Mouse (Mus musculus): ENCODE measurements around the gene Tgfbr3l.

Gene Tgfbr3l

DNA sequence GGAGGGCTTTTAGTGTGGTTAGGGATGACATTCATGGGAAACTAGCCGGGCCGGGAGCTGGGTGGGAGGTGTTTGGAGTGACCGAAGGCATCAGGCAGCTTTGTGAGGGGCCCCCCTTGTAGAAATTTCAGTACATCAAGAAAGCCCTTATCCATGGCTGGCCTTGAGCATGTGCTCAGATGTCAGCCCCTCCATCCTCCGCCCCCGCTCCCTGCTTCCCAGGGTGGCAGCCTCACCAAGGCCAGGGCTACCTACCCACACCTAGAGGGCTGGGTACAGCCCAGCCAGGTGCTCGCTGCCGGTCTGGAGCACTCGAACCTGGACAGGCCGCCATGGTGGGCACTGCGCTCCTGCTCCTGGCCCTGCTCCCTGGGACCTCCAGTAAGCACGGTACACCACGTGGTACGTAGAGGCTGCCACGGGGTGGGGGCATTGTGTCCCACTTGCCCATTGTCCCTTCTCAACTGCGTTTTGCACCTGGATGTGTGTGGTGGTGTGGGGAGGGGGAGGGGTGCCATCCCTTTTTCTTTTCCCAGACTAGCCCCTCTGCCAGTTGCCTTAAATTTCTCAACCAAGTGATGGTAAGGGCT, at the start of gene Tgfbr3l:
Gene Tgfbr3l (plus strand): TSS at position 264 of the 590 bp plus-strand sequence.
- DNase-seq = no peak

DNA sequence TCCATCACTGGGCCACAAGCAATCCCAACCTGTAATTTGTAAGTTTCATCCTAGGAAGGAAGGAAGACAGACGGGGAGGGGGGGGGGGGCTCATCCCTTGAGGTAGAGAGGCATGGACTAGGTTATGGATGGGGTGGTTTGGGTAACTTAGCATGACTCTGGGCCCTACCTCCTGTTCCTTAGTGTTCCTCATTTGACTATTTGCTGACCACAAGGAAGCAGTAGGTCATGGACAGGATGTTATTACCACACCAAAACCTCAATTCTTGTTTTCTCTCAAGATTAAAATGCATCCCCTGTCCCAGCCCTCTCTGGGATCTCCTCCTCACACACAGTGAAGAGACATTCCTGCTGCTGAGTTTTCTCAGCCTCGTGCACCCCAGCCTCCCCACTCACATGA, 46.7 kb upstream of the Tgfbr3l start:
- DNase-seq = no peak

DNA sequence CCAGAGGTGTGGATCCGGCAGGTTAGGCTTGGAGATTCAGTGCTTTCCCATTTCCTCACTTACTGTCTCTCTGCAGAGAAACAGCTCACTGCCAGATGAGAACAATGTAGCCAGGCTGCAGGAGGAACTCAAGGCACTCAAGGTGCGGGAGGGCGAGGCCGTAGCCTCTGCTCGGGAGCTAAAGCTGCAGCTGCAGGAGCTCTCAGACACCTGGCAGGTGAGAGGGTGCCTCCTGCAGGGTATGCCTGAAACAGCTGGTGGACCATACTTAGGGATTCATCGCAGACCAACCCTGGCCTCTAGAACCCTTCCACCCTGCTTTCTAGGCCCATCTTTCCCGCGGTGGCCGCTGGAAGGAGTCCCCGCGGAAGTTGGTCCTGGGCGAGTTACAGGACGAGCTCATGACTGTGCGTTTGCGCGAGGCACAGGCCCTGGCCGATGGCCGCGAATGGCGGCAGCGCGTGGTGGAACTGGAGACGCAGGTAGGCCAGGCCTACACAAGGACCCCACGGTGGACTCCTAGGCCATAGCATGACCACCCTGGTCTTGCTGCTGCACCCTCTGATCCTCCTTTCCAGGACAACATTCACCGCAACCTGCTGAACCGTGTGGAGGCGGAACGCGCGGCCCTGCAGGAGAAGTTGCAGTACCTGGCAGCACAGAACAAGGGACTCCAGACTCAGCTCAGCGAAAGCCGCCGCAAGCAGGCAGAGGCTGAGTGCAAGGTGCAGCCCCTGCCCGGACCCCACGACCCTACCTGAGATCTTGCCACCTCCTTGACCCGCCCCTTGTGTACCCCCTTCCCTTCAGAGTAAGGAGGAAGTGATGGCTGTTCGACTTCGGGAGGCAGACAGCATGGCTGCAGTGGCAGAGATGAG, 42.5 kb upstream of the Tgfbr3l start:
- DNase-seq = no peak

DNA sequence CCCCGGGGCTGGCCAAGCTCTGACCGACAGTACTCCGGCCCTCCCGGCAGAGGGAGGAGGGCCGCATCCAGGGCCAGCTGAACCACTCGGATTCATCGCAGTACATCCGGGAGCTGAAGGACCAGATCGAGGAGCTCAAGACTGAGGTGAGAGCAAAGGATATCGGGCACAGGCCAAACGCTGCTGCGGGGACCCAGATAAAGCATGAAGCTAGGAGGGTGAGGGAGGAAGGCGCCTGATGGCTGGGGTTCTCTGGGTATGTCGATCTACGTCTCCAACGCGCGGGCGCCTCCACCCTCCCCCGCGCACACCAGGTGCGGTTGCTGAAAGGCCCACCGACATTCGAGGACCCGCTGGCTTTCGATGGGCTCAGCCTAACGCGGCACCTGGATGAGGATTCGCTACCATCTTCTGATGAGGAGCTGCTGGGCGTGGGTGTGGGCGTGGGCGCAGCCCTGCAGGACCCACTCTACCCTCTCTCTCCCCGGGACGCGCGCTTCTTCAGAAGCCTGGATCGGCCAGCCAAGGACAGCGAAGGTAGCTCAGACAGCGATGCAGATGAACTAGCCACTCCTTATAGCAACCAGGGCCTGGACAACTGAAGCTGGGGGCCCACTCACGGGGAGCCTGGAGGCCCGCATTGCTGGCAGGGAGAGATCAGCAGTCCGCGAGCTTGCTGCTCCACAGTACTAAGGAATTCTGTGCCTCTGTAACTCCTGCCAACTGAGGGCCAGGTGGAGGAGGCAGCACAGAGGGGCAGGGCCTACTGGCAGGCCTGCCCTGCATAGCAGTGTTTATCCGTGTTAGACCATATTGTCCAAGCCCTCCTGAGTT, 41.6 kb upstream of the Tgfbr3l start:
- no peak for DNase-seq

DNA sequence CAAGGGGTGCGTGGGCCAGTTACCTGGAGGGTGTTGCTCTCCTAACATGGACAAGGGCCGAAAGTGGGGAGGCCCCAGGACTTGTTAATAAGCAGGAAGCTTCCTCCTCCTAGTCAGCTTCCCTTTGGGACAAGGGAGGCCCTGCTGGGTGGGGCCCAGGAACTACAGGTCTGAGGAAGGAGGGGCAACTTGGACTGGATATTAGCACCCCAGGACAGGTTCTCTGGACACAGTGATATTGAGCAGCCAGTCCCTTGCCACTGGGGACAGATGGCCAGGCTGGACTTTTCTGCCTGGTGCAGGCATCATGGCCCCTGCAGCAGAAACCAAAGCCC, 41.0 kb upstream of the Tgfbr3l start:
- no peak for DNase-seq

DNA sequence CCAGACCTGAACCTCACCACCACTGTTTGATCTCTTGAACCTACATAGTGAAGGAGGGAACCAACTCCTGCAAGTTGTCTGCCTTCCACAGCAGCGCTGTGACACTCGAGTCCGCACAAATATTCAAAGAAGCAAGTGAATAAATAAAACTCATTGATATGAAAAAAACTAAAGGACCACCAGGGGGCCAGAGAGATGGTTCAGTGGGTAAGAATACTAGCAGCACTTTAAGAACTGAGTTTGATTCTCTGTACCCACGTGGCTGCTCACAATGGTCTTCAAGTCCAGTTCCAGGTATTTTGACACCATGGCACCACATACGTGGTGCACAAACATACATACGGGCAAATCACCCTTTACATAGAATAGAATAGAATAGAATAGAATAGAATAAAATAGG, 36.9 kb upstream of the Tgfbr3l start:
- DNase-seq = no peak

DNA sequence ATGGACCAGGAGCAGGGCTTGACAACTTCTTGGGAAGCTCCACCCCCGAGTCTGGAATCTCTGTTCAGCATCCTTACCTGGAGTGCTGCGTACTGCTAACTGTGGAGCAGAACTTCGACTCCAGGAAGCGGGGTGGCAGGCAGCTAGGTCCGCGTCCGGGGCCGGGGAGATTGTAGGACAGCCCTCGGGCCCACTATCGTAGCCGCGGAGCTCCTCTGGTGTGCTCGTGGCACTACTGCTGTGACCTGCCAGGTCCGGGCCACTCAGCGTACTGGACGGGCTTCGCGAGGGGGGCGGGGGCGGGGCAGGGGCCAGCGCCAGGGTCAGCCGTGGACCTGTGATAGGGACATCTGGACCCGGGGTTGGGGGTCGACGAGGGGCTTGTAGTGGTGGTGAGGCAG, 35.2 kb upstream of the Tgfbr3l start:
- DNase-seq = no peak

DNA sequence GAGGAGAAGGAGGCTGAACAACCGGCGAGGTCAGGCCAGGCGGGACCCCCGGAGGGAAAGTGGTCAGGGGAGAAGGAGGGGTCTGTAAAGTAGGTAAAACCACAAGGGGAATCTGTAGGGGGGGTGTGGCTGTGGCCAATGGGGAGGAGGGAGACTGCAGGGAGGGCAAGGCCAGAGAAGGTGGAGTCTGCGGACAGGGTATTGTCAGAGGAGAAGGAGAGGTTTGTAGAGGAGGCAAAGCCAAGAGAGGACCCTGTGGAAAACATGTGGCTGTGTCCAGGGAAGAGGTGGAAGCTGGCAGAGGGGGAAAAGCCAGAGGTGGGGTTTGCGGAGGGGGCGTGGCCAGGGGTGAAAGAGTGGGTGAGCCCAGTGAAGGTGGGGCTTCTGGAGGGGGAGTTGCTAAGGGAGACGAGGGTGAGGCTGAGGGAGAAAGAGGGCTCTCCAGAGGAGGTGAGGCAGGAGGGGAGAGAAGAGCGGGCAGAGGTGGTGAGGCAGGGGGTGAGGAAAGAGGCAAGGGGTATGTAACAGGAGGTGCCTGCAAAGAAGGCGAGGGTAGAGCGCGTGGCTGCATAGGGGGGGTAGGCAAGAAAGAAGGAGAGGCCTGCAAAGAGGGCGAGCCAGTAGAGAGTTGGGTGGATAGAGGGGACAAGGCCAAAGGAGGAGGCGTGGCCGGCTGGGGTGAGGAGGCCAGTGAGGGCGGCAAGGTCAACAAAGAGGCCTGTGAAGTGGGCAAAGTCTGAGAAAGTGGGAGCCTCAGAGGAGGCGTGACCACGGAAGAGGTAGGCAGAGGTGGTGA, 34.6 kb upstream of the Tgfbr3l start:
- peak; percentile 26 to 34 for DNase-seq

DNA sequence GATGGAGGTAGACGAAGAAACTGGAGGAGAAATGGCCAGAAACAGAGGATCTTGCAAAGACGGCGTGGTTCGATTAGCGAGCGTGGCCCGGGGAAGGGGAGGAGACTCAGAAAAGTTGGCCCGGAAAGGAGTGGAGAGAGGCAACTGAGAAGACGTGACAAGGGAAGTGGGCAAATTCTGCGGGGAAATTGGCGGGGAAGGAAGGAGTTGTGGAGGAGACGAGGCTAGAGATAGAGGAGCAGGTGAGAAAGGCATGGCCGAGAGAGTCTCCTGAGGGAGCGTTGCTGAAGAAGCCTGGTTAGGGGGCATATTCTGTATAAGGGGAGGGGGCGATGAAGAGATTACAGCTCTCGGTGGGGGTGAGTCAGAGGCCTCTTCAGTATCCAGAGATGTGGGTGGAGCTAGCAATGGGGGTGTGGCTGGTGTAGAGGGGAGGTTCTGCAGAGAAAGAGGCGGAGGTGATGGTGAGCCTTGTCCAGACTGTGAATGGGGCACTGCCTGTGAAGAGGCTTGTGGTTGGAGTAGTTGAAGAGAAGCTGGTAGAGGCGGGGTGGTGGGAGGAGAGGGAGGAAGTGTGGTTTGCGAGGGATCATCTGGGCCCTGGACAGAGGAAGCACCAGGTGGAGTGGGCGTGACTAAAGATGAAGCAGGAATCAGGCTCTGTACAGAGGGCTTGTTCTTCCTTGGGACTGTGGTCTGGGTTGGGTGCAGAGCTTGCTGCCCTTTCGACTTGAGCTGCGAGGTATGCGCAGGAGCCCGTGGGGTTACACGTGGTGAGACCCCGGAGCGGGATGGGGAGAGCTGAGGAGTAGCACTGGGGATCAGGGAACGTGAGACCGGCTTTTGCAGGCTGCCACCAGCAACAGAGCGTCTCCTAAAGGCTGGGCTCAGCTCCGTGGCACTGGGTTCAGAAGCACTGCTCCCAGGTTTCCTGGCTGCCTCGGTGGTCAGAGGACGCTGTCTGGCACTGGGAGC, 33.7 kb upstream of the Tgfbr3l start:
- DNase-seq = peak; percentile 31 to 42

DNA sequence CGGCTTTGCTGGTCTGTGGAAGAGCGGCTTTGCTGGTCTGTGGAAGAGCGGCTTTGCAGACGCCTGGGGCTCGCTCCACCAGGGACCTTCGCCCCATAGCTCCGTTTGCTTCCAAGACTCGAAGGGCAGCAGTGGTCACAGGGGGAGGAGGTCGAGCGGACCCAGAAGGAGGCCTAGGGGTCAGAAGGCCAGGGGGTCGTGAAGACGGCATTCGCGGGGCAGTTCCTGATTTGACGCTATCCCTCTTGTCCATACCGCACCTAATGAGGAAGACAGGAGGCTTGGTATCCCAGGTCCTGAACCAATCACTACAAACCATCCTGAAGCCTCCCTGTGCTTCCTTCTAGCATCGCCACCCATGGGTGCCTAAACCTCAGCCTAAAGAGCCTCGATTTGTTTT, 31.7 kb upstream of the Tgfbr3l start:
- DNase-seq = no peak

DNA sequence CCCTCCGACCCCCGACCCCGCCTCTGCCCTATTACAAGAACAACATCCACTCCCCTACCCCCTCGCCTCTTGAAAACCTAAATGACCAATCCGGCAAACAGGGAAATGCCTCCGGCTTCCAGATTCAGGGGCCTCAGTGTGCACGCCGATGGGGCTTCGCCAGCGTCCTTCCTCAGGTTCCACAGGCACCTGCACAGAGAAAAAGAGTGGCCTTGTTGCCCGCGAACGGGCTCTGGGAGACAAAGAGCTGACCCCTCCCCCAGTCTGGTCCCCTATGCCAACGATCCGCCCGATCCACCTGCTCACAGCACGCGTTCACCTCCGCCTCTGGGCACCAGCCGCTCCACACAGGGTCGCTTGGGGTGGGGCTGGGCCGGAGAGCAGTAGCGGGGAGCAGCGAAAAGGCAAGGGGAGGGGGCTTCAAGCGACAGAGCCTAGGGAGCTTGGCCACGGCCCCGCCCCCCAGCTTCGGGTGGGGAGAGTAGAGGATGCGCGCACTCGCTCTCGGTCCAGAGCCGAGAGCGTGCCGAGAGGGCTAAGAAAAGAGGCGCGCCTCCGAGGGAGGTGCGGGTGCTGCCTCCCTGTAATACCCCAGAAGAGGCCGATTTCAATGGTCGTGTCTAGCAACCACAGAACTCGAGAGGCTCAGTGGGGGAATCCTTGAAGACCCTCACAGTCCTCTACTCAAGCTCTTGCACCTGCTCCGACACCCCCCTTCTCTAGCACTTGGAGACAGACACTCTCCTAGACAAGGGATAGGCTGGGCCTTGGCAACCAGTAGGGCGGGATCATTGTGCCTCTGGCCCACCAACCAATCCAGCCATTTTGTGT, 31.0 kb upstream of the Tgfbr3l start, which contains the start of gene Prr36:
Gene Prr36 (minus strand): TSS at position 669 of the 831 bp plus-strand sequence.
- no peak for DNase-seq

DNA sequence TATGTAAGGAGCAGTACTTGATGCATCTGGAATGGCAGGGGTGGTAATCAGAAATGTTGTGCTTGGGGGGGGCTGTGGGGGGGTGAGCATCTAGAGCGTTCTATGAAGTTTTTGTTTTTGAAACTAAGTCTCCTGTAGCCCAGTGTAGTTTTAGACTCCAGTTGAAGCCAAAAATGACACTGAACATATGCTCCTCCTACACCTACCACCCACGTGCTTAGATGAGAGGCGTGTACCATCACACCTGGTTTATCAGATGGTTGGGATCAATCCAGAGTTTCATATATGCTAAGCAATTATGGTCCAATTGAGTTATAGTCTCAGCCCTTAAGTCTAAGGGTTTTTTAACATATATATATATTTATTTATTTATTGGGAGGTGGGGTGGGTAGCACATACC, 28.4 kb upstream of the Tgfbr3l start:
- DNase-seq = no peak

DNA sequence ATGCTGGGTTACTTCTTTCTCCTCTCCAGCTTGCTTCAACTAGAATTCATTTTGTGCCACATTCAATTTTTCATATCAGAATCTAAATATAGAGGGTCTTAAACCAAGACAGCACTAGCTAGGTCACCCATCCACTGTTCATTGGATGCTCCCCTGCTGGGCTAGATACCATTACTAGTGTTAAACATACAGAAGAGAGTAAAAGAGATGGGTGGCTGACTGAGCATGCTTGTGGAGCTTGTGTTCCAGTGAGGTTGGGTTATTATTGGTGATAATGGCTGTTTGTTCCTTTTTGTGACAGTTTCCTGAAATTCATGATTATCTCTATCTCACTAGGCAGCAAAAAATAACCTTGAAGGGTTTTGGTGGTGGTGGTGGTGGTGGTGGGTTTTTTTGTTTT, 26.0 kb upstream of the Tgfbr3l start:
- DNase-seq = no peak

DNA sequence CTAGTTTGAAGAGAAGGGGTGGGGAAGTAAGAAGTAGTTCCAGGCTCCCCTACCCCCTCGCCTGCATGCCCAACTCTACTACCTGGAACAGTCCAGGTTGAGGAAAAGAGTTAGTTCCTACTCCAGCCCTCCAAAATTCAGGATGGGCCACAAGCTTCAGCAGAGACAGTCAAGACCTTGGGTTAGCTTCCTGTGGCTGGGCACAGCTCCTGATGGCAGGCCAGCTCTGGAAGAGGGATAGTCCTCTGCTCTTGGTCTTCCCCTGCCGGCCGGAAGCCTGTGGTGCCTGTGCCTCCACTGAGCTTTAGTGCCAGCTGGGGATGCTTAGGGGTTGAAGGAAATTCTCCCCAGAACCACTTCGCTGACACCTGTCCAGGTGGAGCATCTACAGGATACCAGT, 21.7 kb upstream of the Tgfbr3l start:
- DNase-seq = no peak

DNA sequence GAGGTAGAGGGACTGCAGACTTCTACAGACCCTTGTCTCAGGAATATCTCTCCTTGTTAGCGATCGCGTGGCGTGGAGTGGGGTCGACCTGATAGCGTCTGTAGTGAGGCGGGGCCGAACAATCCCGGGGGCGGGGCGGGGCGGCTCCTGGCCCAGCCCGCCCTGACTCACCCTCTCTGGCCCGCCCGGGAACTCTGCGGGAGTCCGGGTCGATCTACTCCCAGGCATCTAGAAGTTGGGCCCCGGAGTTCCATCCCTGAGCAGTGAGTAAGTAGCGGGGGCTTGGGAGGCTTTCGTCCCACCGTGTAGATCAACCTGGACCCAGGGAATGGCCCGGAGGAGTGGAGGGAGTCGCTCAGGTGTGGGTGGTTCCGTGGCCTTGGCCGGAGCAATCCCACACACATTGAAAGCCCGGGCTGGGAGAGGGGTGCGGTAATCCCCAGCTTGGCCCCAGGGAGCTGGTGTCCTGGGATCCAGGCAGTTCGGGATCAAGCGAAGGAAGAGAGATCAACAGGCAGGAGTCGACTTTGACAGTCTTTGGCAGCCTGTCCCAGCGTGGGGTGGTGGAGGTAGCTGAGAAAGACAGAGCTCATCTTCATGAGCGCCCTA, 21.2 kb upstream of the Tgfbr3l start, which contains the start of gene Lrrc8e:
Gene Lrrc8e (plus strand): TSS at position 89 of the 609 bp plus-strand sequence.
- no peak for DNase-seq

DNA sequence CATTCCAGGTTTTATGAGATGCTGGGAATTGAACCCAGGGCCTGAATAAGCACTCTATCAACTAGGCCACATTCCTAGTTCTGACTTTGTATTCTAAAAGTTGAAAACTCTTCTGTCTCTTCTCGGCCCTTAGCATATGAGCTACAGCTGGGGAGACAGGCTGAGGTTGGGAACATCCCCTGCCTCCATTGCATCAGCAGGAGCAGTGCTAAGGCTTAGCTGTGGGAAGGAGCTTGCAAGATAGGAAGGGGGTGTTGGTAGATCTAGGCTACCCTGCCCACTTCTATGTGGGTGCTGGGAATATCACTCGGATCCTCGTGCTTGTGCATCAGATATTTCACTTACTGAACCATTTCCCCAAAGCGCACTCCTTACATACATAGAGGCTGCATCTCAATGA, 20.1 kb upstream of the Tgfbr3l start:
- no peak for DNase-seq

DNA sequence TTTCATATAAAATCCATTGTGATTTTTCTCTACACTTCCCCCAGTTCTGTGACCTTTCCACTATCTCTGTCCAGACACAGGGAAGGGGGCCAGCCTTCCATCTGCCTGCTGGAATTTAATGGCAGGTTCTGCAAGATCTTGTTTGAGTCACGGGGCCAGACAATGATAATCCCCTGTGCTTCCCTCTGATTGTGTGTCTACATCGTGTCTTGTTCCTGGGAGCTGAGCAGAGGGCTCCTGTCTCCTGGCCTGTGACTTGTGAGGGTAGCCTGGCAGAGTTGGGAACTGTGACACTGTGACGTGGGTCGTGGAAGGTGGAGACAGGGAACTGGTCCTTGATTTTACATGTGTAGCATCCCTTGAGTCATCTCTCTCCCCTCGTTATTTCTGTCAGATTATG, 18.2 kb upstream of the Tgfbr3l start:
- DNase-seq = no peak

DNA sequence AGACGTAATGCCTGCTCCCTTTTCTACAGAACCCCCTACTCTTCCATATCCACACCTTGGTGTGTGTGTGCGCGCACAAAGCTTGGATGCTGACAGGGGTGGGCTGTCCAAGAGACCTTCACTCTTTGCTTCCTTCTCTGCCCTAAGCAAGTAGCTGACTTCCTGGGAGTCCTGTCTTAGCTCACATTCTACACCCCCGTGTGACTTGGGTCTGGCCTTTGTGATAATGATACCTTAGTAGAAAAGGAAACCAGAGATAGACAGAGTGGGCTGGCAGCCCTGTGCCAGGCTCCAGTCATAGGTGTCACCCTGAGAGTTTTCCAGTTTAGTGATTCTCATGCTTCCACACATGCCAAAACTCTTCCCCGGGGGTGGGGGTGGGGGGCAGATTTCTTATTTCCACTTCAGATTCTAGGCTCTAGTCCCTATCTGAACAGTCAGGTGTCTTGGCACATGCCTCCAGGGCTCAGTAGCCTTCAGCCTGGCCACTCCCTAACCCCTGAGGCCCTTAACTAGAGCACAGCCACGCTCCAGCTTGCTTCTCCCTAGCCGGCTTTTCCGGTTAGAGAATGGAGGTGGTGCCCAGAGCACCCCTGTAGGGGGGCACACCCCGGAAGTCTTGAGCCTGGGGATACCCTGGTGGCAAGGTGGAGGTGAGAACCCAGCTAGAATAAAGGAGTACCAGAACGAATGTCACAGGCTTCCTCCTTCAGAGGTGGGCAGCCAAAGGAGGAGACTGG, 17.2 kb upstream of the Tgfbr3l start:
- DNase-seq = no peak

DNA sequence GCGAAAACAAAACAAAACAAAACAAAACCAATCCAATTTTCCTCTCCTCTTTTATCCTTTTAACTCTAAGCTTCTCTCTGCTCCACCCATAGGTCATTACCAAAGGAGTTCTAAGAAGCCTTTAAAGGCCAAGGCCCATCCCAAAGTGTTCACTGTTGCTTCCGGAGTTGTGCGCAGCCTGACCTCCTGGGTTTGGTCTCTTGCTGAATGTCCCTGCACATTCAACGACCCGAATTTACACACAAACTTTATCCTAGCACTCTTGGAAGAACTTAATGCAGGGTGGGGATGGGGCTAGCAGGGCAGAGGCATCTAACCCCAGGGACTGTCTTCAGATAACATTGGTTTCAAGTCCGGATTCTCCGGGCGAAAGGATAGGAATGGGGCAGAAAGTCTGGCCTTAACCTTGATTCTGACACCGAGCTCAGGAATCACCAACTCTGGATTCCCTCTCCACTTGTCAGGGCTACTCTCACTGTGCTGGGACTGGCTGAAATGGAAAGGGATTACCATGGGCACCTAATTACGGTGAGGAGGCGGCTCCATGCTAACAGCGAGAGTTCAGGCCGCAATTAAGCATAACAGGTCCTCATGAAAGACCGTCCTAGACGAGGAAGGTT, 10.1 kb upstream of the Tgfbr3l start:
- DNase-seq = peak in 1 of 2 experiments; percentile 46
